Mouse (Mus musculus): Measurements from ENCODE around the gene Irf3.

DNA sequence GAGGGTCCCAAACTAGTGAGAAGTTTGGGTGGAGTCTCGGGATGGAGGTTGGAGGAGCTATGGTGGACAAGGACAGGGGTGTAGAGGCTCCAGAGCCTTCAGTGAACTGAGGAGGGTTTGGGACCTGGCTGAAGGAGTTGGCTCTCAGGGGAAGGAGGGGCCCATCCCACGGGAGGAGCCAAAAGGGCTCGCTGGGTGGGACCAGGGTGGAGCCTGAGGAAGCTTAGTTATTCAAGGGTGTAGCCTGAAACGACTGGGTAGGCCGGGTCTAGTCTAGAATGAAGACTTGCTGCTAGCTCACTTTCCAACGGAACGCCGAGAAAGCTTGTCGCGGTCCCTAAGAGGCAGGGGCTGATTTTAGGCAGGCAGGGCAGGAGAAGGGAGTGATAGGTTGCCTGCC lies 45.5 kb upstream of the Irf3 start:
- TF ChIP-seq GATA1 (IDR thresholded peaks at IDR 0.05; ENCODE audit: borderline replicate concordance, low read length) (no peak), FLI1 (IDR thresholded peaks at IDR 0.05; ENCODE audit: low read length) (no peak)
